Mouse (Mus musculus) liver, embryonic 15.5 days (tissue): ENCODE data around the gene Olfr433. TPM values are rescaled to one million over a fixed set of nuclear protein-coding genes. Genes with fewer than 3 reads are reported as not detected.
"Not testable (repeated sequence)": the region's sequence is repeated elsewhere in the genome, so short reads cannot be mapped to it uniquely, and the experiment has no call there.

Source experiments
- ATAC-seq: fragments of 200-750 bp; cut with Nextera tagmentation; 2 replicates; pipeline ENCODE4 v1.8.0; 2017; ENCODE audit warnings: moderate number of reproducible peaks, mild to moderate bottlenecking, moderate library complexity; ENCODE audit not compliant: insufficient read depth
- H3K27ac ChIP-seq: fragments of 300-500 bp; sonication (generic); replicated peaks from 2 replicates; pipeline ENCODE4 v1.5.1; 2015; ENCODE audit warnings: mild to moderate bottlenecking, inconsistent platforms
- H3K27me3 ChIP-seq: fragments of 300-500 bp; sonication (generic); 2 replicates; pipeline ENCODE4 v1.6.1; 2015; ENCODE audit warnings: mild to moderate bottlenecking, inconsistent platforms
- H3K36me3 ChIP-seq: fragments of 300-500 bp; sonication (generic); replicated peaks from 2 replicates; pipeline ENCODE4 v1.6.1; 2015; ENCODE audit warnings: moderate library complexity, mild to moderate bottlenecking, inconsistent platforms
- H3K4me1 ChIP-seq: fragments of 300-500 bp; sonication (generic); replicated peaks from 2 replicates; pipeline ENCODE4 v1.6.1; 2015; ENCODE audit warnings: inconsistent platforms
- H3K4me2 ChIP-seq: fragments of 300-500 bp; sonication (generic); 2 replicates; pipeline ENCODE4 v1.6.1; 2015; ENCODE audit warnings: moderate library complexity, mild to moderate bottlenecking, inconsistent platforms
- H3K4me3 ChIP-seq: fragments of 300-500 bp; sonication (generic); replicated peaks from 2 replicates; pipeline ENCODE4 v1.5.1; 2015; ENCODE audit warnings: mild to moderate bottlenecking, inconsistent platforms
- H3K9ac ChIP-seq: fragments of 300-500 bp; sonication (generic); 2 replicates; pipeline ENCODE4 v1.6.1; 2015; ENCODE audit warnings: moderate library complexity, mild to moderate bottlenecking, inconsistent platforms
- H3K9me3 ChIP-seq: fragments of 300-500 bp; sonication (generic); replicated peaks from 2 replicates; pipeline ENCODE4 v1.6.1; 2016; ENCODE audit warnings: inconsistent platforms
- WGBS: fragments of 180-500 bp; shearing (Covaris S2); methylation state at CpG from one replicate; pipeline ENCODE4 v1.1.7; 2015; ENCODE audit warnings: mixed read lengths; ENCODE audit not compliant: insufficient replicate concordance; 5-methylcytosine and 5-hydroxymethylcytosine counted together
- polyA plus RNA-seq: library from polyadenylated mRNA; unstranded; fragments of >200 nt; fragmentation: Nextera tagmentation; extraction: Ambion mirVana; gene quantifications from 2 replicates; pipeline ENCODE4 v1.2.1, GENCODE M21; 2015

The Olfr433 gene
- 0.10 and 0.21 TPM in 2 replicates for polyA plus RNA-seq

DNA sequence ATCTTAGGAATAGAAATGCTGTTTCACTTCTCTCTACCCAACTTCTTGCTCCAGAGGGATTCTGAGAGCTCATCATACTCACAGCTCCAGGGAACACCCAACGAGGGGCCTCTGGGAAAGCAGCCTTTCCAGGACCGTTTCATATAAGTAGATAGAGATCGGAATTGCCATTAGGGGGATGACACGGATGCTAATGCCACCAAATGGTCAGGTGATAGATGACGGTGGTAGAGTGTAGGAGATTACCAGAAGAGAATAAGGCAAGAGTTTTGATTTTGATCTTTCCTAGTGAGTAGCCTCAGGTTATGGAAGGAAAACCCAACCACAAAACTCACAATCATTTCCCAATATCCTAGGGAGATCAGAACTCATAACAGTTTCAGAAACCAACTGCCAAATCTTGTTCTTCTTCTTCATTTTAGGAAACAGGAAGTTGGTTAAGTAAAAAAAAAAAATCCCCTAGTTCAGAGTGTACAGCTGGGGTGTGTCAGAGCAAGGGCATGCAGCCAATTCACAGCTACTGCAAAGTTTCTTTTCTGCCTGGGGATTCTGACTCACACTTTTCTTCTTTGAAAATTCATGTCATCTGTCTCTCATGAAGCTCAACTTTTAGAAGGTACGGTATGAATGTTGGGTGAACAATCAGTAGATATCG, at the start of gene Olfr433:
Olfr433 (plus strand) TSS at position 183 of the 655 bp plus-strand sequence.
- no peaks in the 10 kb centered on the region for H3K4me1 ChIP-seq
- H3K4me2 ChIP-seq, result no peak within 1 kb of the TSS
- WGBS, result 41% methylated on average over 7 of the region's 7 CpGs
- H3K4me3 ChIP-seq, result no peak within 1 kb of the TSS
- H3K9ac ChIP-seq, result no peak within 1 kb of the TSS
- H3K27me3 ChIP-seq, result no peaks in the 10 kb centered on the region
- no peaks in the 10 kb centered on the region for H3K9me3 ChIP-seq
- no peak within 1 kb of the TSS for H3K27ac ChIP-seq
- H3K36me3 ChIP-seq, result no peaks in the 10 kb centered on the region
- ATAC-seq, result no peak

DNA sequence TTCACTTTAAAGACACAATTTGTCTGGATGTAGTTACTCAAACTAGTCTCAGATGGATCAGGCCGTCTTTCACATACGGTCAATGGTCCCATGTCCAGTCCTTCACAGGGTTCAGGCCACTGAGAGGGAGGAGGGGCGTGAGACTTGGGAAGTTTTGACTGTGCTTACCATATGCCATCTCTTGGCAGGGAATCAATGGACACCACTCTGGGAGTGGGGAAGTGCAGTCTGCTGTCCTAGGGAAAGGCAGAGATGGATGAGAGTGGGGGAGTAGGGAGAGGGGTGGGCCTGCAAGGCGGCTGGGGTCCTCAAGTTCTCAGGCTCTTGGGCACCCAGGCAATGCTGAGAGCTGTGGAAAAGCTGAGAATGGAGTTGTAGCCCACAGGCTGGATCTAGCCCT, 45.5 kb upstream of the Olfr433 start:
- Histone ChIP-seq H3K4me2 (no peak overlapping the region), H3K27ac (no peak overlapping the region), H3K27me3 (no peaks in the 10 kb centered on the region), H3K36me3 (no peaks in the 10 kb centered on the region), H3K4me1 (no peaks in the 10 kb centered on the region), H3K9me3 (no peaks in the 10 kb centered on the region), H3K9ac (no peak overlapping the region), H3K4me3 (no peak overlapping the region)
- 63% methylated on average over 4 of the region's 4 CpGs for WGBS
- ATAC-seq, result no peak

DNA sequence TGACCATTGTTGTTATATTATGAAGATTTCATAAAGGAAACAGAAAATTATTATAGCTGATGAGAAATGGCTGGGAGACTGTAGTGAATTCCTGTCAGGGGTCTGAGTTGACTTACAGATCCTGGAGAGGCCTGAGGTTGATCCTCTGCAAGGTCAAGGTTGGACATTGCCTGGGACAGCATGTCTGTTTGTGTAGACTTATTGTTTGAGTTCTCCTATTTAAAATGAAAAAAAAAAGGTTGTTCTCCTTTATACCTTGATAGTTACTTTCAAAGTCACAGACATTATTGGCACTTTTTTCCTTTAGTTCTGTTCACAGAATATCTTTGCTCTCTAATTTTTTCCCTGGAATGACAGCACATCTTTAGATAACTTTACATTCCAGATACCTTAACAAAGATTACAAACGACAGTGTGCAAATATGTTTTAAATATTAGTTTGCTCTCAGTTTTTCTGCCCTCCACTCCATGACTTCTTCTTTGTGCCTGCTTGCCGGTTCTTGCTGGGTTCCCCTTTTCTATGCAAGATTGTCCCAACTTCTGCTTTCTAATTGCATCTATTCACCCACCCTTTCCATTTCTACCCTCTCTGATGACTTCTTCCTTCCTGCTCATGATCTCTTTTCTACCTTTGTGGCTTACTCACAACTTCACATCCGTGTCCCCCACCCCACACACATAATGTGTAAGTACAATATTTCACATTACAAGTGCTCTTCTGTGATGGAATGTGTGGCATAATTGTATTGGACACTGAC, 36.0 kb upstream of the Olfr433 start:
- 21% methylated on average over 2 of the region's 3 CpGs for WGBS
- H3K27ac ChIP-seq, H3K4me1 ChIP-seq: not testable (repeated sequence)

DNA sequence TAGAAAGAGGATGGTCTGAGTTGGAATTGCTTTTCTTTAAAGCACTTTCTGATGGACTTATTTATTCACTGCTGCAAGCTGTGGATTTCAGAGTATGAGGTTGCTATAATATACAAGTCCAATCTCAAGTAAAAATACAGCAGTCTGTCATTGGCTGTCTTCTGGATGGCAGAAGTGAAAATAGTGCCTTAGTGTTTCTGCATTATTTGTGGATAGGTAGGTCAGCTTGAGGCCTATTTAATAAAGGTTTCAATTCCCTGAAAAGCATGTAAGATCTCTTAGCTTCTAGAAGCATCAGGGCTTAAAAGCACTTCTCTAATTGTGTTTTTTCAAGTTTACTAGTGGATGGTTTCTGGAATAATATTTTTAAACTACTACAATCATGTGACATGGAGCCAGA, 33.5 kb upstream of the Olfr433 start:
- H3K4me2 ChIP-seq, H3K27me3 ChIP-seq, ATAC-seq, H3K9ac ChIP-seq, H3K9me3 ChIP-seq, H3K4me1 ChIP-seq, H3K36me3 ChIP-seq, H3K4me3 ChIP-seq, H3K27ac ChIP-seq: not testable (repeated sequence)

More for the DNA sequence above, 36.0 kb upstream of the Olfr433 start:
- ATAC-seq, H3K27me3 ChIP-seq, H3K9ac ChIP-seq, H3K9me3 ChIP-seq, H3K4me2 ChIP-seq, H3K36me3 ChIP-seq, H3K4me3 ChIP-seq: not testable (repeated sequence)

DNA sequence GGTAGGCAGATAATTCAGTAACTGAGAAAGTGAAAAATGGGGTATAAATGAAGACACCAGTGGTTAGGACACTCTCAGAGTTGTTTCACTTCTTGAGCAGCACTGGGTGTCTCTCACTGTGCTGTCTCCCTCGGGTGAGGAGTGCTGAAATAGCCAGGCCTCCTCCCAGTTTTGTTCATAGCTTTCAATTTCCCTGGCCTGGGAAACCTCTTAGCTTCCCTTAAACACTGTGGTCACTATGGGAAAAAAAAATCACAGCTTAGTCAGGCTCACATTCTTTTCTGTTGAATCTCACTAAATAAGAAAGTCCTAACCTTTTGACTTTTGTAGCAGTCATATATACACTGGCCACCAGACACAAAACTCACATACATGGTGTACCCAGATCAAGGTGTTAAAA, 8.8 kb upstream of the Olfr433 start, which contains the start of gene Ifi205:
Ifi205 (minus strand) TSS at position 113 of the 400 bp plus-strand sequence.
- no peak within 1 kb of the TSS for H3K9ac ChIP-seq
- no peak within 1 kb of the TSS for H3K4me3 ChIP-seq
- H3K4me2 ChIP-seq, result no peak within 1 kb of the TSS
- 15% methylated on average over 1 of the region's 1 CpGs for WGBS
- H3K4me1 ChIP-seq, result no peaks in the 10 kb centered on the region
- H3K27me3 ChIP-seq, result no peaks in the 10 kb centered on the region
- no peaks in the 10 kb centered on the region for H3K9me3 ChIP-seq
- H3K27ac ChIP-seq, result no peak within 1 kb of the TSS
- ATAC-seq, result no peak
- H3K36me3 ChIP-seq, result no peaks in the 10 kb centered on the region

- WGBS, result 35% methylated on average over 4 of the region's 4 CpGs
- Histone ChIP-seq H3K4me3 (no peak overlapping the region), H3K9me3 (no peaks in the 10 kb centered on the region), H3K9ac (no peak overlapping the region), H3K36me3 (no peaks in the 10 kb centered on the region), H3K4me1 (no peaks in the 10 kb centered on the region), H3K4me2 (no peak overlapping the region), H3K27ac (no peak overlapping the region), H3K27me3 (no peaks in the 10 kb centered on the region)
- no peak for ATAC-seq
These were observed 4.7 kb upstream of the Olfr433 start for GRCm38 (mm10) chr1:174035841-174036240.

DNA sequence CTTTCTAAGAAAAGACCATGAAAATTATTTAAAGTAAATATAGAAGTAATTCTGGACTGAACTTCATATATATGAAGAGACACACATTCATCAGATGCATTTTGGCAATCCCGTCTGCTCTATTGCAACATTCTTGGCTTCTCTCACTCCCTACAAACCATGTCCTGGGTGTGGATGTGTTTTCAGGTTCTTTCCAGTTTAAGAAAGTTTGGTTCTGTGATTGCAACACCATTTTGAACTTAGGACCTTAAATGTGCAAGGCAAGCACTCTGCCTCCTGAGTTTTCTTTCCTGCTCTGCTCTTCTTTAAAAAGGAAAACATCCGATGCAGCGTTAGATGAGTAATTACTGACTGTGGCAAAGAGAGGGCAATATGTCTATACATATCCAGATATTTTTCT, 2.0 kb upstream of the Olfr433 start:
- no peak overlapping the region for H3K27ac ChIP-seq
- no peaks in the 10 kb centered on the region for H3K36me3 ChIP-seq
- no peak overlapping the region for H3K9ac ChIP-seq
- H3K4me3 ChIP-seq, result no peak overlapping the region
- no peaks in the 10 kb centered on the region for H3K9me3 ChIP-seq
- H3K27me3 ChIP-seq, result no peaks in the 10 kb centered on the region
- no peak overlapping the region for H3K4me2 ChIP-seq
- no peak for ATAC-seq
- 67% methylated on average over 3 of the region's 3 CpGs for WGBS
- no peaks in the 10 kb centered on the region for H3K4me1 ChIP-seq

GRCm38 (mm10) chr1:174042091-174042884, 1.8 kb downstream of the Olfr433 start:
- H3K4me2 ChIP-seq, H3K9ac ChIP-seq, H3K9me3 ChIP-seq, H3K27me3 ChIP-seq, H3K27ac ChIP-seq, H3K4me1 ChIP-seq, H3K4me3 ChIP-seq, H3K36me3 ChIP-seq: not testable (repeated sequence)
- 65% methylated on average over 12 of the region's 12 CpGs for WGBS
- 0 out of 2 replicates have a peak, but pooled peaks have one; percentile 21 for ATAC-seq

GRCm38 (mm10) chr1:174044431-174044830, 3.9 kb downstream of the Olfr433 start:
- H3K9me3 ChIP-seq, result no peaks in the 10 kb centered on the region
- no peaks in the 10 kb centered on the region for H3K27me3 ChIP-seq
- H3K36me3 ChIP-seq, result no peaks in the 10 kb centered on the region
- H3K9ac ChIP-seq, result no peak overlapping the region
- no peak overlapping the region for H3K4me3 ChIP-seq
- 49% methylated on average over 2 of the region's 2 CpGs for WGBS
- ATAC-seq, result no peak
- no peak overlapping the region for H3K4me2 ChIP-seq
- no peak overlapping the region for H3K27ac ChIP-seq
- no peaks in the 10 kb centered on the region for H3K4me1 ChIP-seq

DNA sequence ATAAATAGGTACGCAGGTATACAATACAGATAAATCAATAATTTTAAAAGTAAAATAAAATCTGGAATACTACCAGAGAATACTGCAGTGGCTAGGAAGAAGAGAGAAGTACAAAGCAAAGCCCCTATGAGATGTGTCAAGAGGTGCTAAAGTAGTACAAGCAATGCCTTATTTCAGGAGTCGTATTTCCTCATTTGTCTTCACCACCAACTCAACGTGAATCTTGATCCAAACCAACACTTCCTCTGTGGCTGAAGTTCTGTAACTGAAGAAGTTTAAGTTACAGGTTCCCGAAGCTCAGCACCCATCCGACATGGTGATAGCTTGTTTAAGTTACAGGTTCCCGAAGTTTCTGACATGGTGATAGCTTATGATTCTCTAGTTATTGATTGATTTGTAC, 7.7 kb downstream of the Olfr433 start:
- H3K9ac ChIP-seq, H3K36me3 ChIP-seq, H3K27ac ChIP-seq, H3K9me3 ChIP-seq, ATAC-seq, H3K27me3 ChIP-seq, H3K4me1 ChIP-seq, H3K4me2 ChIP-seq, H3K4me3 ChIP-seq: not testable (repeated sequence)
- whole genome bisulfite sequencing, result 37% methylated on average over 6 of the region's 6 CpGs

GRCm38 (mm10) chr1:174048893-174049292, 8.4 kb downstream of the Olfr433 start, which contains the start of gene Olfr432:
Gene Olfr432 (plus strand): TSS chr1:174049205.
- ATAC-seq, result no peak
- H3K9ac ChIP-seq, result no peak within 1 kb of the TSS
- H3K36me3 ChIP-seq, result no peaks in the 10 kb centered on the region
- H3K27ac ChIP-seq, result no peak within 1 kb of the TSS
- H3K9me3 ChIP-seq, result no peaks in the 10 kb centered on the region
- no peak within 1 kb of the TSS for H3K4me2 ChIP-seq
- no peaks in the 10 kb centered on the region for H3K4me1 ChIP-seq
- WGBS, result 30% methylated on average over 2 of the region's 2 CpGs
- no peak within 1 kb of the TSS for H3K4me3 ChIP-seq
- no peaks in the 10 kb centered on the region for H3K27me3 ChIP-seq
